Comparison of ENCODE assay signal across 18 mouse cellular contexts in the genomic region with DNA sequence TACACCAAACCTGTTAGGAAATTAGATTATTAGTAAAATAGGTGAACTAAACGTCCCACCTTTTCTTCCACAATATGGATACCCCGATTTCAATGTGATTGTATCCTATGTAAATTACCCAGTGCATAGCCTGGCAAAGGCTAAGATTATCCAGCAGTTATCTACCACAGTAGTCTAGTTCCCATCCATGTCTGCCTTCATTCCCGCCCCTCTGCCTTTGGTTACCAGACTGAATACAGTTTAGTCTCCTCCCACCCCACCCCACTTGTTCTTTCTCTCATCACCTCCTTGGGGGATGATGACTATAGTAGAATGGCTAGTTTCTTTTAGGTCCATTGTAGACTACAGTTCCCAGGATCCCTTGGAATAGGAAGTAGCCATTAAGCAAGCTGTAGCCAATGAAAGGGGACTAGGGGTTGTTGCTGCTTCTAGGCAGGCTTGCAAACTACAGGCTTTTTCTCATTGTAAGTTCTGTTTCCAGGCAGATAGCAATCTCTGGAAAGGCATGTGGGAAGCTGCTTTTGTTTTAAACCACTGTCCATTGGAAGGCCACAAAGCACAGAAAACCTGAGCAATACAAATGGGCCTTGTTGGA. TPM values are rescaled to one million over a fixed set of nuclear protein-coding genes. Genes with fewer than 3 reads are reported as not detected.
A peak's percentile ranks its signal among the peaks of the same experiment; 100 is the strongest.
DNase-seq lines count a peak whose midpoint lies in the region; ATAC-seq and TF ChIP-seq lines count a peak whose summit lies in the region.
"Had no signal": no experiment of that assay in that cellular context is flagged by ENCODE, and none has a peak within 500 bp of the region (broad histone marks: within the 10 kb centered on the region; RNA-seq: fewer than 3 reads in every experiment).

No protein-coding gene starts in this region.

- in situ Hi-C loops in CH12.LX (cut with MboI; ENCODE audit: low pct_ligation_motif_present, low pct_unique_long_range_greater_than_20kb, low sequenced_read_pairs) = loop anchor here (25.0 kb wide), 1 partner anchor 89 kb away; no protein-coding TSS in a partner anchor
- in situ Hi-C loops in ES-E14 (cut with MboI; ENCODE audit: low sequenced_read_pairs in 2 of 2, unreplicated experiment in 2 of 2) = no loop called here

- H3K36me3 ChIP-seq in CH12.LX (replicated peaks in 1 of 2; ENCODE audit: control insufficient read depth in 1 of 2, insufficient read depth in 1 of 2, low read length in 1 of 2) = no peaks in the 10 kb centered on the region
- H3K36me3 ChIP-seq in ES-E14 (ENCODE audit: control insufficient read depth, insufficient read depth, low read length, poor library complexity, severe bottlenecking) = no peaks in the 10 kb centered on the region
- no peaks in the 10 kb centered on the region for H3K36me3 ChIP-seq in forebrain, postnatal 0 days (ENCODE audit: insufficient read depth)
- H3K36me3 ChIP-seq in midbrain, embryonic 13.5 days = no peaks in the 10 kb centered on the region
- H3K36me3 ChIP-seq: embryonic facial prominence, embryonic 13.5 days; liver, embryonic 12.5 days; stomach, embryonic 15.5 days had no signal

- no peaks in the 10 kb centered on the region for H3K9me3 ChIP-seq in CH12.LX (replicated peaks; ENCODE audit: low read length)
- H3K9me3 ChIP-seq in ES-E14 (ENCODE audit: control insufficient read depth, insufficient read depth, low read depth, low read length) = no peaks in the 10 kb centered on the region
- no peaks in the 10 kb centered on the region for H3K9me3 ChIP-seq in forebrain, postnatal 0 days (ENCODE audit: low read length)
- no peaks in the 10 kb centered on the region for H3K9me3 ChIP-seq in midbrain, embryonic 13.5 days
- H3K9me3 ChIP-seq: embryonic facial prominence, embryonic 13.5 days; liver, embryonic 12.5 days; stomach, embryonic 15.5 days had no signal

- H3K9ac ChIP-seq in CH12.LX (ENCODE audit: insufficient read depth, low read depth) (no peak overlapping the region), ES-E14 (ENCODE audit: insufficient read depth, low read depth, low read length, poor library complexity, severe bottlenecking) (no peak overlapping the region)
- no peak overlapping the region for H3K9ac ChIP-seq in forebrain, postnatal 0 days
- no peak overlapping the region for H3K9ac ChIP-seq in midbrain, embryonic 13.5 days (replicated peaks)
- H3K9ac ChIP-seq: embryonic facial prominence, embryonic 13.5 days; liver, embryonic 12.5 days; stomach, embryonic 15.5 days had no signal

- ATAC-seq in forebrain, postnatal 0 days = peak; percentile 87
- peak; percentile 70 for ATAC-seq in midbrain, embryonic 13.5 days
- ATAC-seq: liver, embryonic 12.5 days had no signal

- H3K4me3 ChIP-seq in CH12.LX (replicated peaks in 1 of 3; ENCODE audit: low read depth in 2 of 3, low read length in 2 of 3, poor library complexity in 1 of 3) (no peak overlapping the region), ES-E14 (ENCODE audit: insufficient read depth in 1 of 2, low read depth in 1 of 2, low read length in 2 of 2, poor library complexity in 1 of 2, severe bottlenecking in 1 of 2) (no peak overlapping the region)
- no peak overlapping the region for H3K4me3 ChIP-seq in forebrain, postnatal 0 days (ENCODE audit: low read depth, low read length)
- H3K4me3 ChIP-seq in midbrain, embryonic 13.5 days (replicated peaks) = no peak overlapping the region
- H3K4me3 ChIP-seq: embryonic facial prominence, embryonic 13.5 days; liver, embryonic 12.5 days; stomach, embryonic 15.5 days had no signal

- H3K4me2 ChIP-seq in CH12.LX (ENCODE audit: insufficient read depth, low read depth, poor library complexity, severe bottlenecking) = no peak overlapping the region
- no peak overlapping the region for H3K4me2 ChIP-seq in forebrain, postnatal 0 days (ENCODE audit: low read depth)
- no peak overlapping the region for H3K4me2 ChIP-seq in midbrain, embryonic 13.5 days (replicated peaks)
- H3K4me2 ChIP-seq: embryonic facial prominence, embryonic 13.5 days; liver, embryonic 12.5 days; stomach, embryonic 15.5 days had no signal

- H3K27me3 ChIP-seq in CH12.LX (replicated peaks) = peaks cover 78% of the 10 kb centered on the region
- no peaks in the 10 kb centered on the region for H3K27me3 ChIP-seq in forebrain, postnatal 0 days (ENCODE audit: insufficient read depth, low read length)
- H3K27me3 ChIP-seq in midbrain, embryonic 13.5 days = no peaks in the 10 kb centered on the region
- H3K27me3 ChIP-seq: embryonic facial prominence, embryonic 13.5 days; liver, embryonic 12.5 days; stomach, embryonic 15.5 days had no signal

- WGBS in forebrain, postnatal 0 days = 67% methylated on average over 3 of the region's 3 CpGs
- WGBS in midbrain, embryonic 13.5 days = 67% methylated on average over 3 of the region's 3 CpGs

- no peaks in the 10 kb centered on the region for H3K79me2 ChIP-seq in CH12.LX (replicated peaks; ENCODE audit: control insufficient read depth, extremely low read depth, insufficient read depth, poor library complexity, severe bottlenecking)

- H3K4me1 ChIP-seq in CH12.LX (ENCODE audit: control insufficient read depth in 1 of 2, insufficient read depth in 2 of 2) = 0 out of 4 replicates have a peak, but pooled peaks cover 0 to 4% of the 10 kb centered on the region in 2 experiments
- no peaks in the 10 kb centered on the region for H3K4me1 ChIP-seq in ES-E14 (ENCODE audit: control insufficient read depth in 2 of 2, insufficient read depth in 2 of 2, low read length in 2 of 2, poor library complexity in 1 of 2)
- no peaks in the 10 kb centered on the region for H3K4me1 ChIP-seq in forebrain, postnatal 0 days (ENCODE audit: insufficient read depth)
- peaks cover 16% of the 10 kb centered on the region for H3K4me1 ChIP-seq in midbrain, embryonic 13.5 days (replicated peaks)
- H3K4me1 ChIP-seq: embryonic facial prominence, embryonic 13.5 days; liver, embryonic 12.5 days; stomach, embryonic 15.5 days had no signal

- TF ChIP-seq CTCF in CH12.LX (conservative IDR thresholded peaks at IDR 0.05 in 1 of 2, IDR thresholded peaks at IDR 0.05 in 1 of 2; ENCODE audit: low read depth in 2 of 2, low read length in 2 of 2) = no peak
- no peak for TF ChIP-seq CTCF in forebrain, postnatal 0 days (IDR thresholded peaks at IDR 0.05; ENCODE audit: low read depth)

- no peak for TF ChIP-seq EP300 in CH12.LX (IDR thresholded peaks at IDR 0.05; ENCODE audit: low read length)

- DNase-seq in CH12.LX (ENCODE audit: extremely low read depth) (no peak), ES-E14 (ENCODE audit: low read depth, low spot score) (no peak)
- peak; percentile 47 for DNase-seq in forebrain, postnatal 0 days
- no peak for DNase-seq in cerebellum, adult 11 months
- no peak for DNase-seq in adrenal gland, adult 18-20 months (ENCODE audit: low spot score in 2 of 2)
- no peak for DNase-seq in kidney, postnatal 25 days
- no peak for DNase-seq in gastrocnemius, postnatal 4 days (ENCODE audit: low spot score in 2 of 2)
- DNase-seq: adrenal gland, adult 8-10 months; cerebellum, postnatal 36 days; gastrocnemius, postnatal 36 days; kidney, postnatal 10 days; thymus, postnatal 4 days had no signal

- H3K27ac ChIP-seq in CH12.LX (ENCODE audit: insufficient read depth, low read depth) = no peak overlapping the region
- H3K27ac ChIP-seq in ES-E14 (ENCODE audit: insufficient read depth, low read depth, low read length, poor library complexity, severe bottlenecking) = no peak overlapping the region
- peak overlapping the region; percentile 10; the same call in 1 of the 2 replicates for H3K27ac ChIP-seq in forebrain, postnatal 0 days (ENCODE audit: low read depth, low read length)
- no peak overlapping the region for H3K27ac ChIP-seq in midbrain, embryonic 13.5 days
- H3K27ac ChIP-seq: embryonic facial prominence, embryonic 13.5 days; liver, embryonic 12.5 days; stomach, embryonic 15.5 days had no signal

- no peak for TF ChIP-seq POLR2A in CH12.LX (IDR thresholded peaks at IDR 0.05; ENCODE audit: low read depth, low read length)

- TF ChIP-seq RAD21 in CH12.LX (IDR thresholded peaks at IDR 0.05; ENCODE audit: low read depth, low read length) = no peak

- dilution Hi-C loops in CH12.LX (cut with MboI; ENCODE audit: extremely low pct_ligation_motif_present, extremely low pct_unique_long_range_greater_than_20kb, low sequenced_read_pairs) = no loop called here

TF ChIP-seq in CH12.LX, 34 proteins besides CTCF, POLR2A, EP300 and RAD21:
- TF ChIP-seq HCFC1 (IDR thresholded peaks at IDR 0.05; ENCODE audit: low read depth, low read length) (peak; percentile 43; the same call in 1 of the 2 replicates), MAX (IDR thresholded peaks at IDR 0.05; ENCODE audit: low read length) (no peak), ETS1 (conservative IDR thresholded peaks at IDR 0.05; ENCODE audit: low read depth, low read length) (no peak), UBTF (IDR thresholded peaks at IDR 0.05; ENCODE audit: low read depth, low read length) (no peak), RCOR1 (conservative IDR thresholded peaks at IDR 0.05; ENCODE audit: low read depth, low read length) (no peak), MEF2A (IDR thresholded peaks at IDR 0.05; ENCODE audit: borderline replicate concordance, low read depth, low read length) (no peak), BHLHE40 (IDR thresholded peaks at IDR 0.05; ENCODE audit: low read depth, low read length) (no peak)

TF ChIP-seq in ES-E14, 5 proteins besides CTCF, POLR2A, EP300 and RAD21:
- TF ChIP-seq HCFC1 (IDR thresholded peaks at IDR 0.05; ENCODE audit: borderline replicate concordance, insufficient read depth, low read length) = 0 out of 2 replicates have a peak, but pooled peaks have one; percentile 30
- TF ChIP-seq ZNF384 (IDR thresholded peaks at IDR 0.05; ENCODE audit: low read depth, low read length) = no peak

RNA-seq across cellular contexts. Expression of gene Iqsec3, which starts 27.7 kb away (rescaled TPM):
- total RNA-seq in CH12.LX (2012; rRNA removed) (not detected in 2 replicates), CH12.LX (2014; rRNA removed) (not detected in 2 replicates), ES-E14 (2012; rRNA removed) (0.18 and 0.26 TPM in 2 replicates)
- polyA plus RNA-seq in CH12.LX (2012; ENCODE audit: insufficient read length, low read depth) = not detected in 2 replicates
- total RNA-seq in forebrain, postnatal 0 days (2014; rRNA removed) = 21.0 and 32.4 TPM in 2 replicates
- 3.9 and 6.8 TPM in 2 replicates for polyA plus RNA-seq in forebrain, postnatal 0 days (2015; fragmentation: Nextera tagmentation; extraction: Ambion mirVana)
- polyA plus RNA-seq in midbrain, embryonic 13.5 days (2015; fragmentation: Nextera tagmentation; extraction: Ambion mirVana) = 6.7 and 7.0 TPM in 2 replicates
- total RNA-seq in adrenal gland, adult 18-20 months (2021) = 1 to 10 TPM; 4.3 to 5.1 TPM
- total RNA-seq in gastrocnemius, postnatal 4 days (2021) = 10 to 100 TPM; 11.2 to 12.4 TPM
- polyA plus RNA-seq: heart, embryonic 16.5 days; liver, embryonic 12.5 days; lung, embryonic 16.5 days had no signal
